ENCODE assay signal across 30 mouse cellular contexts in the genomic region with DNA sequence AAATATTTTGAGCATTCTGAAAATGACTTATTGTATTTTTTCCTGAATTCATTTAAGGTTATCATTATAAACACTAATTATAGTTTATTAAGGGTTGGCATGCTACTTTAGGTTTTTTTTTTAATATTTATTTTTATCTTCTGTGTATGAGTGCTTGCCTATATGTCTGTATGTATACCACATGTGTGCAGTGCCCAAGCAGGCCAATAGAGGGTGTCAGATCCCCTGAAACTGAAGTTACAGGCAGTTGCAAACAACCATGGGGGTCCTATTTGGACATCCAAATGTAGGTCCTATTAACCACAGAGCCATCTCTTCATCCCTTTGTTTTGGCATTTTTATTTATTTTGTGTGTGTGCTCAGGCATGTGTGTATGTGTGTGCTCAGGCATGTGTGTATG.
DNase-seq lines count a peak whose midpoint lies in the region; ATAC-seq and TF ChIP-seq lines count a peak whose summit lies in the region.
"Had no signal": no experiment of that assay in that cellular context is flagged by ENCODE, and none has a peak within 500 bp of the region (broad histone marks: within the 10 kb centered on the region; RNA-seq: fewer than 3 reads in every experiment).

No protein-coding gene starts in this region.

- no peak overlapping the region for H3K4me3 ChIP-seq in intestine, postnatal 0 days (ENCODE audit: low read depth, low read length)
- no peak overlapping the region for H3K4me3 ChIP-seq in intestine, embryonic 16.5 days (ENCODE audit: low read length)
- no peak overlapping the region for H3K4me3 ChIP-seq in liver, postnatal 0 days (ENCODE audit: low read depth, low read length)
- H3K4me3 ChIP-seq in liver, embryonic 11.5 days (ENCODE audit: low read depth, low read length): no peak overlapping the region
- no peak overlapping the region for H3K4me3 ChIP-seq in ES-E14 (ENCODE audit: insufficient read depth in 1 of 2, low read depth in 1 of 2, low read length in 2 of 2, poor library complexity in 1 of 2, severe bottlenecking in 1 of 2)
- no peak overlapping the region for H3K4me3 ChIP-seq in stomach, postnatal 0 days (ENCODE audit: low read depth, low read length)
- H3K4me3 ChIP-seq: embryonic facial prominence, embryonic 13.5 days; forebrain, embryonic 10.5 days; forebrain, embryonic 15.5 days; hindbrain, embryonic 10.5 days; hindbrain, embryonic 15.5 days; limb, embryonic 13.5 days; liver, embryonic 13.5 days; lung, embryonic 15.5 days; neural tube, embryonic 15.5 days; stomach, embryonic 15.5 days had no signal

- no peaks in the 10 kb centered on the region for H3K27me3 ChIP-seq in intestine, postnatal 0 days (replicated peaks; ENCODE audit: control insufficient read depth, insufficient read depth, low read length)
- H3K27me3 ChIP-seq in intestine, embryonic 16.5 days (replicated peaks; ENCODE audit: control insufficient read depth, insufficient read depth, low read length): no peaks in the 10 kb centered on the region
- no peaks in the 10 kb centered on the region for H3K27me3 ChIP-seq in liver, postnatal 0 days (ENCODE audit: insufficient read depth, low read length)
- H3K27me3 ChIP-seq in liver, embryonic 11.5 days (replicated peaks; ENCODE audit: control insufficient read depth, insufficient read depth, low read length): no peaks in the 10 kb centered on the region
- no peaks in the 10 kb centered on the region for H3K27me3 ChIP-seq in stomach, postnatal 0 days (ENCODE audit: control insufficient read depth, insufficient read depth, low read length)
- H3K27me3 ChIP-seq: embryonic facial prominence, embryonic 13.5 days; forebrain, embryonic 15.5 days; hindbrain, embryonic 15.5 days; liver, embryonic 13.5 days; lung, embryonic 15.5 days; neural tube, embryonic 15.5 days; stomach, embryonic 15.5 days had no signal

- no peaks in the 10 kb centered on the region for H3K4me1 ChIP-seq in intestine, postnatal 0 days (replicated peaks; ENCODE audit: control insufficient read depth, insufficient read depth, low read length)
- peaks cover 15% of the 10 kb centered on the region; the same call in 1 of the 2 replicates for H3K4me1 ChIP-seq in intestine, embryonic 16.5 days (ENCODE audit: control insufficient read depth, insufficient read depth, low read length)
- peaks cover 40% of the 10 kb centered on the region for H3K4me1 ChIP-seq in liver, postnatal 0 days (ENCODE audit: insufficient read depth)
- H3K4me1 ChIP-seq in liver, embryonic 11.5 days (replicated peaks; ENCODE audit: control insufficient read depth, insufficient read depth, low read length): peaks cover 54% of the 10 kb centered on the region
- no peaks in the 10 kb centered on the region for H3K4me1 ChIP-seq in ES-E14 (ENCODE audit: control insufficient read depth in 2 of 2, insufficient read depth in 2 of 2, low read length in 2 of 2, poor library complexity in 1 of 2)
- 0 out of 2 replicates have a peak, but pooled peaks cover 4% of the 10 kb centered on the region for H3K4me1 ChIP-seq in stomach, postnatal 0 days (replicated peaks; ENCODE audit: control insufficient read depth, insufficient read depth)
- H3K4me1 ChIP-seq: forebrain, embryonic 15.5 days had no signal

- H3K36me3 ChIP-seq in intestine, postnatal 0 days (ENCODE audit: control insufficient read depth, insufficient read depth): no peaks in the 10 kb centered on the region
- no peaks in the 10 kb centered on the region for H3K36me3 ChIP-seq in intestine, embryonic 16.5 days (ENCODE audit: control insufficient read depth, insufficient read depth, low read length)
- no peaks in the 10 kb centered on the region; the same call in 1 of the 2 replicates for H3K36me3 ChIP-seq in liver, postnatal 0 days (replicated peaks; ENCODE audit: insufficient read depth, low read length)
- peaks cover 5% of the 10 kb centered on the region; the same call in 1 of the 2 replicates for H3K36me3 ChIP-seq in liver, embryonic 11.5 days (ENCODE audit: control insufficient read depth, insufficient read depth, low read length)
- H3K36me3 ChIP-seq in ES-E14 (ENCODE audit: control insufficient read depth, insufficient read depth, low read length, poor library complexity, severe bottlenecking): no peaks in the 10 kb centered on the region
- no peaks in the 10 kb centered on the region for H3K36me3 ChIP-seq in stomach, postnatal 0 days (ENCODE audit: control insufficient read depth, insufficient read depth, low read length)
- H3K36me3 ChIP-seq: forebrain, embryonic 10.5 days; forebrain, embryonic 15.5 days; hindbrain, embryonic 10.5 days; hindbrain, embryonic 15.5 days; lung, embryonic 15.5 days; neural tube, embryonic 15.5 days; stomach, embryonic 15.5 days had no signal

- no peak overlapping the region for H3K27ac ChIP-seq in intestine, postnatal 0 days (ENCODE audit: low read depth, low read length)
- no peak overlapping the region for H3K27ac ChIP-seq in intestine, embryonic 16.5 days (ENCODE audit: low read length)
- H3K27ac ChIP-seq in liver, postnatal 0 days (ENCODE audit: low read depth): no peak overlapping the region
- no peak overlapping the region for H3K27ac ChIP-seq in liver, embryonic 11.5 days (ENCODE audit: low read depth, low read length)
- H3K27ac ChIP-seq in ES-E14 (ENCODE audit: insufficient read depth, low read depth, low read length, poor library complexity, severe bottlenecking): no peak overlapping the region
- no peak overlapping the region for H3K27ac ChIP-seq in stomach, postnatal 0 days (replicated peaks)
- H3K27ac ChIP-seq: embryonic facial prominence, embryonic 13.5 days; forebrain, embryonic 10.5 days; forebrain, embryonic 15.5 days; hindbrain, embryonic 10.5 days; hindbrain, embryonic 15.5 days; liver, embryonic 13.5 days; lung, embryonic 15.5 days; macrophage; neural tube, embryonic 15.5 days; stomach, embryonic 15.5 days had no signal

- H3K9me3 ChIP-seq in intestine, postnatal 0 days (ENCODE audit: control insufficient read depth): no peaks in the 10 kb centered on the region
- H3K9me3 ChIP-seq in intestine, embryonic 16.5 days (ENCODE audit: control insufficient read depth, low read length): no peaks in the 10 kb centered on the region
- H3K9me3 ChIP-seq in liver, postnatal 0 days (ENCODE audit: low read length): no peaks in the 10 kb centered on the region
- H3K9me3 ChIP-seq in liver, embryonic 11.5 days (ENCODE audit: control insufficient read depth, low read length): no peaks in the 10 kb centered on the region
- no peaks in the 10 kb centered on the region for H3K9me3 ChIP-seq in ES-E14 (ENCODE audit: control insufficient read depth, insufficient read depth, low read depth, low read length)
- H3K9me3 ChIP-seq in stomach, postnatal 0 days (ENCODE audit: control insufficient read depth, low read length): no peaks in the 10 kb centered on the region
- H3K9me3 ChIP-seq: embryonic facial prominence, embryonic 13.5 days; forebrain, embryonic 10.5 days; forebrain, embryonic 15.5 days; hindbrain, embryonic 10.5 days; hindbrain, embryonic 15.5 days; liver, embryonic 13.5 days; lung, embryonic 15.5 days; neural tube, embryonic 15.5 days; stomach, embryonic 15.5 days had no signal

- 0 out of 2 replicates have a peak, but pooled peaks have one; percentile 27 for TF ChIP-seq CTCF in intestine, postnatal 0 days (IDR thresholded peaks at IDR 0.05; ENCODE audit: low read depth)
- TF ChIP-seq CTCF in liver, postnatal 0 days (IDR thresholded peaks at IDR 0.05; ENCODE audit: low read depth): 0 out of 2 replicates have a peak, but pooled peaks have one; percentile 19
- TF ChIP-seq CTCF in stomach, postnatal 0 days (IDR thresholded peaks at IDR 0.05; ENCODE audit: low read depth): peak; percentile 25; the same call in 1 of the 2 replicates

- no peak for ATAC-seq in intestine, postnatal 0 days
- no peak for ATAC-seq in intestine, embryonic 16.5 days
- no peak for ATAC-seq in liver, postnatal 0 days
- no peak for ATAC-seq in liver, embryonic 11.5 days (replicated peaks; ENCODE audit: low FRiP score)
- no peak for ATAC-seq in stomach, postnatal 0 days (ENCODE audit: low FRiP score, low TSS enrichment)
- ATAC-seq: forebrain, embryonic 15.5 days; inflammation-experienced regulatory T-cells, adult 6 months had no signal

- in situ Hi-C loops in ES-E14 (cut with MboI; ENCODE audit: low sequenced_read_pairs in 2 of 2, unreplicated experiment in 2 of 2): no loop called here

- H3K9ac ChIP-seq in intestine, postnatal 0 days (ENCODE audit: low read depth, low read length): no peak overlapping the region
- H3K9ac ChIP-seq in intestine, embryonic 16.5 days (ENCODE audit: low read depth, low read length): no peak overlapping the region
- no peak overlapping the region for H3K9ac ChIP-seq in liver, postnatal 0 days (replicated peaks)
- H3K9ac ChIP-seq in liver, embryonic 11.5 days (ENCODE audit: low read depth, low read length): no peak overlapping the region
- H3K9ac ChIP-seq in ES-E14 (ENCODE audit: insufficient read depth, low read depth, low read length, poor library complexity, severe bottlenecking): no peak overlapping the region
- no peak overlapping the region for H3K9ac ChIP-seq in stomach, postnatal 0 days (ENCODE audit: low read length)
- H3K9ac ChIP-seq: embryonic facial prominence, embryonic 13.5 days; forebrain, embryonic 15.5 days; hindbrain, embryonic 15.5 days; limb, embryonic 13.5 days; liver, embryonic 13.5 days; lung, embryonic 15.5 days; neural tube, embryonic 15.5 days; stomach, embryonic 15.5 days had no signal

- DNase-seq in liver, postnatal 0 days: no peak
- no peak for DNase-seq in liver, embryonic 11.5 days (ENCODE audit: low spot score)
- DNase-seq in ES-E14 (ENCODE audit: low read depth, low spot score): no peak
- DNase-seq in stomach, postnatal 0 days (ENCODE audit: low spot score): no peak
- no peak for DNase-seq in spleen, postnatal 36 days (ENCODE audit: low spot score in 2 of 2)
- DNase-seq: adrenal gland, postnatal 10 days; cerebellum, adult 11-12 months; cerebellum, adult 9-11 months; heart, postnatal 14 days; kidney, adult 8-10 months; kidney, postnatal 10 days; layer of hippocampus, adult 9-11 months; liver, embryonic 13.5 days; midbrain, embryonic 14.5 days; retina, postnatal 1 day; right cerebral cortex, postnatal 14 days; thymus, postnatal 25 days had no signal

- TF ChIP-seq EP300 in liver, postnatal 0 days (IDR thresholded peaks at IDR 0.05; ENCODE audit: low read depth): no peak
- no peak for TF ChIP-seq EP300 in stomach, postnatal 0 days (optimal IDR thresholded peaks at IDR 0.05)

- no peak overlapping the region for H3K4me2 ChIP-seq in intestine, postnatal 0 days (replicated peaks; ENCODE audit: low read depth)
- H3K4me2 ChIP-seq in intestine, embryonic 16.5 days (ENCODE audit: low read depth, low read length): no peak overlapping the region
- H3K4me2 ChIP-seq in liver, postnatal 0 days (ENCODE audit: low read depth, low read length): no peak overlapping the region
- H3K4me2 ChIP-seq in liver, embryonic 11.5 days: no peak overlapping the region
- no peak overlapping the region for H3K4me2 ChIP-seq in stomach, postnatal 0 days (replicated peaks; ENCODE audit: low read depth)
- H3K4me2 ChIP-seq: embryonic facial prominence, embryonic 13.5 days; forebrain, embryonic 15.5 days; hindbrain, embryonic 15.5 days; limb, embryonic 13.5 days; liver, embryonic 13.5 days; lung, embryonic 15.5 days; neural tube, embryonic 15.5 days; stomach, embryonic 15.5 days had no signal

TF ChIP-seq in ES-E14, 5 proteins besides CTCF, POLR2A, EP300 and RAD21 (continues in another document):
- TF ChIP-seq HCFC1 (IDR thresholded peaks at IDR 0.05; ENCODE audit: borderline replicate concordance, insufficient read depth, low read length): no peak
